Mouse (Mus musculus) limb, embryonic 14.5 days (tissue): Measurements from ENCODE around the gene Avil. TPM values are rescaled to one million over a fixed set of nuclear protein-coding genes. Genes with fewer than 3 reads are reported as not detected.

Experiments
- ATAC-seq: fragments of 200-750 bp; cut with Nextera tagmentation; 2 replicates; pipeline ENCODE4 v1.8.0; 2017; ENCODE audit warnings: low read depth, moderate number of reproducible peaks, moderate TSS enrichment; ENCODE audit not compliant: low FRiP score
- DNase-seq: peaks from one replicate; pipeline ENCODE4 v3.0.0-alpha.2; 2015; ENCODE audit warnings: low spot score
- H3K27ac ChIP-seq: fragments of 300-500 bp; sonication (generic); replicated peaks from 2 replicates; pipeline ENCODE4 v1.5.1; 2014; ENCODE audit warnings: low read depth, mild to moderate bottlenecking, low read length, moderate library complexity, mixed read lengths
- H3K27me3 ChIP-seq: fragments of 300-500 bp; sonication (generic); 2 replicates; pipeline ENCODE4 v1.6.1; 2014; ENCODE audit warnings: low read length, mixed read lengths; ENCODE audit not compliant: control insufficient read depth, insufficient read depth
- H3K36me3 ChIP-seq: fragments of 300-500 bp; sonication (generic); 2 replicates; pipeline ENCODE4 v1.6.1; 2014; ENCODE audit warnings: mild to moderate bottlenecking, low read length, moderate library complexity, mixed read lengths; ENCODE audit not compliant: control insufficient read depth, insufficient read depth
- H3K4me1 ChIP-seq: fragments of 300-500 bp; sonication (generic); 2 replicates; pipeline ENCODE4 v1.6.1; 2014; ENCODE audit warnings: antibody characterized with exemption, low read length, mixed read lengths; ENCODE audit not compliant: control insufficient read depth, insufficient read depth
- H3K4me2 ChIP-seq: fragments of 300-500 bp; sonication (generic); replicated peaks from 2 replicates; pipeline ENCODE4 v1.6.1; 2014; ENCODE audit warnings: low read depth, mild to moderate bottlenecking, low read length, moderate library complexity; ENCODE audit not compliant: severe bottlenecking
- H3K4me3 ChIP-seq: fragments of 300-500 bp; sonication (generic); replicated peaks from 2 replicates; pipeline ENCODE4 v1.5.1; 2014; ENCODE audit warnings: low read length
- H3K9ac ChIP-seq: fragments of 300-500 bp; sonication (generic); 2 replicates; pipeline ENCODE4 v1.6.1; 2014; ENCODE audit warnings: mild to moderate bottlenecking, low read depth, low read length, moderate library complexity; ENCODE audit not compliant: severe bottlenecking
- H3K9me3 ChIP-seq: fragments of 300-500 bp; sonication (generic); 2 replicates; pipeline ENCODE4 v1.6.1; 2016; ENCODE audit warnings: low read length; ENCODE audit not compliant: control insufficient read depth
- POLR2A ChIP-seq: fragments of 200-500 bp; IDR thresholded peaks from 2 replicates; pipeline ENCODE4 v1.8.0; 2012; ENCODE audit warnings: inconsistent platforms, mild to moderate bottlenecking, moderate library complexity, borderline replicate concordance; ENCODE audit not compliant: insufficient read depth, insufficient read length; ENCODE audit errors: extremely low read depth
- WGBS: fragments of 180-500 bp; shearing (Covaris S2); extraction: QIAGEN DNeasy Blood & Tissue Kit; methylation state at CpG from one replicate; pipeline ENCODE4 v1.1.7; 2014; 5-methylcytosine and 5-hydroxymethylcytosine counted together
- polyA plus RNA-seq, 2 experiments: library from polyadenylated mRNA; depleted of rRNA in 1 of 2; stranded (reverse) in 1 of 2; unstranded in 1 of 2; fragments of >200 nt; fragmentation: Nextera tagmentation in 1 of 2; extraction: Ambion mirVana in 1 of 2; gene quantifications; 2 replicates each; pipeline versions ENCODE4 v1.2.1 to v1.2.3; 2012 to 2014

The Avil gene
- polyA plus RNA-seq, 2 experiments = 0.28 to 0.45 TPM

DNA sequence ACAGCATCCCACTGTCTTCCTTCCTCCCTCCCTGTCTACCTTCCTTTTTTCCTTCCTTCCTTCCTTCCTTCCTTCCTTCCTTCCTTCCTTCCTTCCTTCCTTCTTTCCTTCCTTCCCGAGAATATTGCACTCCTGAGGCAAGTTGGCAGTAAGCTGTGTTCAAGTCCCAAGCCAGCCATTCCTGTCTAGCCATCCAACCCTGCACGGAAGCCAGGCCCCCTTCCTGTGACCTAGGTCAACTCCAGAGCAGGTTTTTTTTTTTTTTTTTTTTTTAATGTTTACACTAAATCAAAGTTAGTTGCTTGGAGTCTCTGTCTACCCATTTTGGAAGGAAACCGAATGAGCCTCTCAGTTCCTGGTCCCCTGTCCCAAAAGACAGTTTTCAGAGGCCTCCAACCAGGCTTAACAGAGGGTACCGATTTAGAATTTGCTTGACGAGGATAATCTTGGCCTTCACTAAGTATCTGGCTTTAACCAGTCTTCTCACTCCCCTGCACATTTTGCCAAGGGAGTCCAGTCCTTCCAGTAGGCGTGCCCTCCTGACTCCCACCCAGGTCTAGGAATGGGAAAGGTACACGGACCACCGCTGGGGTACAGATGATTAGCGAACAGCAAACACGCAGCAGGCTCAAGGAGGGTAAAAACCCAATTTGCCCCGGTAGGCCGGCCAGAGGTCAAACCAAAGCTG is 29.0 kb upstream of the Avil start:
- Histone ChIP-seq H3K4me3 (no peak overlapping the region), H3K9ac (no peak overlapping the region), H3K36me3 (no peaks in the 10 kb centered on the region), H3K4me2 (peak overlapping the region; percentile 35), H3K27me3 (no peaks in the 10 kb centered on the region), H3K4me1 (peaks cover 22% of the 10 kb centered on the region), H3K9me3 (no peaks in the 10 kb centered on the region), H3K27ac (peak overlapping the region; percentile 71)
- no peak for DNase-seq
- TF ChIP-seq POLR2A = no peak
- WGBS = 10% methylated on average over 12 of the region's 12 CpGs
- peak; percentile 48 for ATAC-seq

DNA sequence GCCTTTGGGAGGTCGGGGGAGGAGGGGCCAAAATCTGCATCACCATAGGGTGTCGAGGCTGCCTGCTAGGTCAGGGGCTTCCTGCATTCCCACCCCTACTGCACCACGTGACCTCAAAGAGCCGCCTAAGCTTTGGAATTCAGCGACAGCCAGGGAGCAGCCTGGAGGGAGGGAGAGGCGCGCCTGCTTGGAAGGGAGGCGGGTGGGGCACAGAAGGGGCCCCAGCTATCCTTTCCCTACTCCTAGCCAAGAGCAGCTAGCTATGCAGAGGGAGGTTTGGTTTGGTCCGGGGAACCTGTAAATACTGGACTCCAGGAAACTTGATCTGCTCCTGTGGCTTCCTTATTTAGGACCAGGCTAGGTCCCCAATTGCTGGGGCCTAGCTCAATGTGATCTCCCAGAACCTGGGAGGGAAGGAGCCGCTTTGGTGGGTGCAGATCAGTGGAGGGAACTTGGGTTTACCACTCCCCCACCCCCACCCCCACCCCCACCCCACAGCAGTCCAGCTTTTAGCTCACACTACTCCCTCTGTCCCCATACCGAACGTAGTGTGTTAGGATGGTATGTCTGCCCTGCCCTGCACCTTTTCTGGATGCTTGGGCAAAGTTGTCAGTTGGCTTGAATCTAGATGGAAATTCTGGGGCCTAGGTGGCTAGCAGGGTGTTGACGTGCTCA is 28.3 kb upstream of the Avil start:
- ATAC-seq = peak; percentile 88
- WGBS = 4% methylated on average over 12 of the region's 13 CpGs
- no peaks in the 10 kb centered on the region for H3K27me3 ChIP-seq

DNA sequence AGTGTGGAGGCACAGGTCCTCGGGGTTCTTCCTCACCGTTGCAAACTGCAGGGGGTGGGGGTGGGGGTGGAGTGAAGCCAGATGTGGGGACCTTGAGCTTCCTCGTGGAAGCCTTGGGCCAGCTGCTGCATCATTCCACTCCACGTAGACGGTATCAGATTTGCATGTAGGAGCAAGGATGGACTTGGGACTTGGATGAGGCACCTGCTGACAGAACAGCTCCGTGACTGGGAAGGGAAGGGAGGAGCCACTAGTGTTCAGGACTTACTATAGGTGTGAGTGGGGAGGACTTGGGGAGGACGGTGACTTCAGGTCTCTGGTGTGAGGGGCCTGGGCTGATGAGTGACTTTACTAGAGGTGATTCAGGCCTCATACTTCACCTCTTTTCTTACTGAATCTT is 27.5 kb upstream of the Avil start:
- Histone ChIP-seq H3K4me2 (no peak overlapping the region; the same call in 1 of the 2 replicates), H3K4me1 (peaks cover 28% of the 10 kb centered on the region), H3K36me3 (no peaks in the 10 kb centered on the region), H3K9ac (no peak overlapping the region), H3K27me3 (no peaks in the 10 kb centered on the region), H3K4me3 (no peak overlapping the region), H3K9me3 (no peaks in the 10 kb centered on the region), H3K27ac (peak overlapping the region; percentile 71)
- no peak for ATAC-seq
- TF ChIP-seq POLR2A = no peak
- WGBS = 16% methylated on average over 7 of the region's 7 CpGs
- no peak for DNase-seq

More for the DNA sequence above, 28.3 kb upstream of the Avil start:
- no peaks in the 10 kb centered on the region for H3K36me3 ChIP-seq
- H3K9ac ChIP-seq = no peak overlapping the region
- peak overlapping the region; percentile 71 for H3K27ac ChIP-seq
- DNase-seq = peak; percentile 87
- H3K9me3 ChIP-seq = no peaks in the 10 kb centered on the region
- 0 out of 2 replicates have a peak, but pooled peaks have one; percentile 20 for TF ChIP-seq POLR2A
- peaks cover 22% of the 10 kb centered on the region for H3K4me1 ChIP-seq
- 0 out of 2 replicates have a peak overlapping the region, but pooled peaks have one; percentile 4 for H3K4me3 ChIP-seq
- peak overlapping the region; percentile 35 for H3K4me2 ChIP-seq

DNA sequence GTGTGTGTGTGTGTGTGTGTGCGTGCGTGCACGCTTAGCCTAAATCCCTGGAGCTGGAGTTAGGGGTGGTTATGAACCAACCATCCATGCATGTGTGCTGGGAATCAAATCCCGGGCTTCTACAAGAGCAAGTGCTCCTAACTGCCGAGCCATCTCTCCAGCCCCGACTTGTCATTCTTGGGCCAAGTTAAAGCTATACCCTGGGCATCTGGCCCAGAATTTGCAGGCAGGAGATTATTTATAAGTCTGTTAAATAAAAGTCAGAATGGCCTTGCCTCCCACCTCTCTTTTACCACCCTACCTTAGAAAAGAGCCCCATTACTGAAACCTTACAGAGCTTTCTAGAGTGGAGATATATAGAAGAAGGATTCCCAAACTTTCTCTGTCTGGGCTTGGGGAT is 24.8 kb upstream of the Avil start:
- no peaks in the 10 kb centered on the region for H3K27me3 ChIP-seq
- no peak for TF ChIP-seq POLR2A
- no peak for ATAC-seq
- 71% methylated on average over 6 of the region's 6 CpGs for WGBS
- peaks cover 29% of the 10 kb centered on the region for H3K4me1 ChIP-seq
- H3K9me3 ChIP-seq = no peaks in the 10 kb centered on the region
- H3K9ac ChIP-seq = no peak overlapping the region
- DNase-seq = no peak
- peaks cover 5% of the 10 kb centered on the region; the same call in 1 of the 2 replicates for H3K36me3 ChIP-seq
- no peak overlapping the region for H3K4me3 ChIP-seq
- no peak overlapping the region for H3K27ac ChIP-seq
- H3K4me2 ChIP-seq = no peak overlapping the region

DNA sequence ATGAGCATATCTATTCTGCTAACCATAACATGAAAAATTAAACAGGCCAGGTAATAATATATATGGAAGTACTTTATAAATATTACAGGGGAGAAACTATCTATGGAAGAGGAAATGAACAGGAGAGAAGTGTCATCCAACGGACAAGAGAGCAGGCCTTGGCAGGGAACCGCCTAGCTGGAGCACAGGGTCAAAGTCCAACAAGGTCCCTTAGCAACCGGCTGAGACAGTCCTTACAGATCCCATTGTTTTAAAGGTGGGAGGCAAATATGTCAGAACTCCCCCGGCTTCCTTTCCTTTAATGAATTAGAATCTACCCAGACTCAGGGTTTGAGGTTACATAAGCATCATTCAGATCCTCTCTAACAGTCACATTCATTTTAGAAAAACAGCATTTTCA is 23.4 kb upstream of the Avil start:
- no peak overlapping the region for H3K27ac ChIP-seq
- H3K27me3 ChIP-seq = no peaks in the 10 kb centered on the region
- no peak overlapping the region for H3K4me3 ChIP-seq
- 66% methylated on average over 4 of the region's 4 CpGs for WGBS
- no peak for TF ChIP-seq POLR2A
- DNase-seq = no peak
- H3K4me1 ChIP-seq = peaks cover 32% of the 10 kb centered on the region
- H3K4me2 ChIP-seq = no peak overlapping the region
- no peaks in the 10 kb centered on the region for H3K9me3 ChIP-seq
- H3K36me3 ChIP-seq = peaks cover 7% of the 10 kb centered on the region; the same call in 1 of the 2 replicates
- no peak overlapping the region for H3K9ac ChIP-seq
- ATAC-seq = no peak
